Mouse (Mus musculus) liver, embryonic 14.5 days (tissue): ENCODE measurements at regions not wholly inside any gene's neighbourhood (a gene's known extent, or its start where the extent isn't known, plus 50 kb on each side); places are given as distances from the start of the nearest gene placed in this dataset.

Source experiments
- CTCF ChIP-seq: IDR thresholded peaks from 2 replicates; pipeline ENCODE4 v1.5.1; 2016; ENCODE audit warnings: antibody characterized with exemption, low read depth, control low read depth
- EP300 ChIP-seq: IDR thresholded peaks from 2 replicates; pipeline ENCODE4 v1.6.1; 2016; ENCODE audit warnings: antibody characterized with exemption, low read depth

- TF ChIP-seq CTCF: no peak
- TF ChIP-seq EP300: no peak
Observed at GRCm38 (mm10) chr5:16487969-16488368, 65.3 kb upstream of the Hgf start.
